Mouse (Mus musculus): ENCODE data around the gene Trit1. TPM values are rescaled to one million over a fixed set of nuclear protein-coding genes. Genes with fewer than 3 reads are reported as not detected.
A peak's percentile ranks its signal among the peaks of the same experiment; 100 is the strongest.
"Not testable (repeated sequence)": the region's sequence is repeated elsewhere in the genome, so short reads cannot be mapped to it uniquely, and the experiment has no call there.

The Trit1 gene
- total RNA-seq, 2 experiments from 2014 or later: 10.7 to 21.0 TPM

GRCm38 (mm10) chr4:122996618-122997381, 19.6 kb upstream of the Trit1 start:
- peak; percentile 57 for ATAC-seq (ENCODE audit: poor library complexity, severe bottlenecking)

DNA sequence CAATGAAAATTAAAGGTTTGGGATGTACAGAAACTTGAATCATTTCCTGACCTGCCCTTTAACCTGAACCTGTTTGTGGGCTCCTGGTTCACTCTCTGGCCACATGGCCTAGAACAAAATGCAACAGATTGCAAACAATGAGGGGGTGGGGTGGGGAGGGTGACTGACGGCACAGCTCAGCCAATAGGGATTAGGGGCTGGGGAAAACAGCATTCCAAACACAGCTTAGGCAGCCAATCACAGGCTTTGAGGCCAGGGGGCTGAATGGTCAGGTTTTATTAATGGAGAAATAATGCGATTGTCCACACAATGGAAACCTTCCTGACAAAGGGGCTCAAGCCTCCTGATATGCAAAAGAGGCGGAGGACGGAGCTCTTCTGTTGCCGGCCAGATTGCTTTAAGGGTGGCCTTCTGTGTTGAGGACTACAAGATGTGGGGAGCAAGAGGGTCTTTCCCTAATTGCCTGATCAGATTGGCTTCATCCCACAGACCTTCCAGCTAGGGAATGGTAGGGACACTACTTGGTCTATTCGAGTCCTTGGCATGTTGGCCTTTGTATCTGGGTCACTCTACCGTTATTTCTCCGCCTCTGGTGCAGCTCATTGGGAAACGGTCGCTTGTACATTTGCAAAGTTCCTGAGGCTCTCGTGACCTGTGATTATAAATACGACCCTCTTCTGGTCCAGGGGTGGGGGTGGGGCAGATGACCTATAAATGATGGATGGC, 17.7 kb upstream of the Trit1 start:
- ATAC-seq (ENCODE audit: poor library complexity, severe bottlenecking): no peak

- no peak for ATAC-seq (ENCODE audit: poor library complexity, severe bottlenecking)
These were observed 17.1 kb upstream of the Trit1 start for GRCm38 (mm10) chr4:122999263-122999691.

- no peak for ATAC-seq (ENCODE audit: poor library complexity, severe bottlenecking)
These were observed 16.3 kb upstream of the Trit1 start for GRCm38 (mm10) chr4:123000130-123000529.

- no peak for ATAC-seq (ENCODE audit: poor library complexity, severe bottlenecking)
These were observed 15.6 kb upstream of the Trit1 start for GRCm38 (mm10) chr4:123000617-123001342.

GRCm38 (mm10) chr4:123005054-123005966, 11.1 kb upstream of the Trit1 start:
- no peak for ATAC-seq (ENCODE audit: poor library complexity, severe bottlenecking)

DNA sequence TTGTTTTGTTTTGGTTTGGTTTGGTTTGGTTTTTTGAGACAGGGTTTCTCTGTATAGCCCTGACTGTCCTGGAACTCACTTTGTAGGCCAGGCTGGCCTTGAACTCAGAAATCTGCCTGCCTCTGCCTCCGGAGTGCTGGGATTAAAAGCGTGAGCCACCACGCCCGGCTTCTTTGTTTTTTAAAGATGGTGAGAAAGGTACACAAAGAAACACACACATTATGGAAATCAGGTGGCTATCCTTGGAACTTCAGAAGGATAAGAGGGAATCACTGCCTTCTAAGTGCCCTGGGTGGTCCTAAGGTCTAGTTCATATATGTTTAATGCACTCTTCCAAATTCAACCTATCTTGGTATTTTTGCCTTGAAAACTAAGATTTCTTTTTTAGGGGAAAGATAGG, 3.9 kb upstream of the Trit1 start:
- ATAC-seq (ENCODE audit: poor library complexity, severe bottlenecking): not testable (repeated sequence)

DNA sequence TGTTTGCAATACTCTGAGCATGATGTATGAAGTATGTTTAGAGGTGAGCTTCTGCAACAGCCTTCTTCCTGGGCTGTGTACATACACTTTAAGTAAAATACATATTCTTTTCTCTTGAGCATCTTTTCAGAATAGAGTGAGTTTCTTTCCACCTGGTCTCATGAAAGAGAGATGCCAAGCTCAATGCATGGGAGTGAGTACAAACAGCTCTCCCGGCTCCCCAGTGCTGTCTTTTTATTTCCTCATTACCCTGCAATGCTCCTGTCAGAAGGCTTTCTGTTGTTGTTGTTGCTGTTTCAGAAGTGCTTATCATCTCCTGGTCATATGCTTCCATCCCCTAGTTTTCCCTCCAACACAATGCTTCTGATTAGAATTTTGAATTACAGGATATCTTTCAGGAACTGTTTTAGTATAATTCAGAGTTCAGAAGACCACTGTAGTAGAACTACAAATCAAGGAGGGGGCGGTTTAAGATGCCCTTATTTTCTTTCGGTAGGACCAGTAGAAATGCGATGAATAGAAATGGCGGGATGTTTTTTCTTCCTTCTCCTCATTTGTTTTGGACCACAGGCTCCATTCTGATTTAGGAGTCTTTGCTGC, 3.0 kb upstream of the Trit1 start:
- no peak for ATAC-seq (ENCODE audit: poor library complexity, severe bottlenecking)

DNA sequence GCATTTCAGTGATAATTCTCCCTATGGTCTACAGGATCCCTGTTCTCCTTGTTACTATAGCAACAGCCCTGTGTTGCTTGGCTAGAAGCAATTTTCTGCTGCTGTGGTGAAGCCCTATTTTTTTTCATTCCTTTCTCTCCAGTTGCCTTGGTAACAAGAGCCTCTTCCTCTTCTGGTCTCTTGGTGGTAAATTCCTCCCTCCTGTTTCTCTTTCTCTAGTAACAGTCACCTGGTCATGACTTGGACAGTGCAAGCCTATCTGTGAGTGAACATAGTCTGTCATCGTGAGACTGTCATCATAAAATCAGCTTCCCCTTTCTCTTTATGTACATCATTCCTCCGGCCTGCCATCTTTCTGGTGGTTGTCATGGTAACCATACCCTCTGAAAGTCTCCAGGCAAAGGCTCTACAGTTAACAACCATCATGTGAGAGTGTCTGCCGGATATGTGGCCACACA, 2.4 kb upstream of the Trit1 start:
- peak; percentile 53 for ATAC-seq (ENCODE audit: poor library complexity, severe bottlenecking)

DNA sequence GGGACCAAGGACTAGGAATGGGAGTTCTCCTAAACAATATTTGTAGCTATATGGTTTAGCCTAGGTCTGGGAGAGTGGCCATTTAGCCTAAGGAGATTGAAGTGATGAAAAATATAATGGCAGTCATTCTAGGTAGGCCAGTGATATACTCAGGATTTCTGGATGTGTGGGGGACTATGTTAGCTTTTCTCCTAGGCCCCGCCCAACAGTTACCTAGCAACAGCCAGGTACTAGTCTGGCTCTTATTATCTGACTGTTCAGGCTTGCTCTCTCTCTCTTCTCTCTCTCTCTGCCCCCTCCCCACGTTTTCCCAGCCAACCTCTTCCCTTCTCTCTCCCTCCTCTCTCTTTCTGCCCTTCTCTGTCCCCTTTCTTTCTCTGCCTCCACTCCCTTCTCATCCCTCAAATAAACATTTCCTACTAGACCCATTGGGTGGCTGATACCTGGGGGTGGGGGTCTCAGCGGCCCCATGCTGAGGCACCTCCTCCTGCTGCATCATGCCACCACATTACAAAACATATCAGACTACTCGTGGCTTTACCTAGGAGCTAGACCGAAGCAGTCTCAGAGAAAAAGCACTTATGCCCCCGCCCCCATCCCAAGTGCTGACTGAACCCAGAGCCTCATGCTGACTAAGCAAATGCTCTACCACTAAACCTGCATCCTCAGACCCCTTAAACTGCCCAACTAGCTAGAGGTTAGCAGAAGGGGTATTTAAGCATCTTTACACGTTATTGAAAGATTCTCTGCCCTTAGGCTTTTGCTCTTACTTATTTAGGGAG, 1.7 kb upstream of the Trit1 start:
- ATAC-seq (ENCODE audit: poor library complexity, severe bottlenecking): no peak

DNA sequence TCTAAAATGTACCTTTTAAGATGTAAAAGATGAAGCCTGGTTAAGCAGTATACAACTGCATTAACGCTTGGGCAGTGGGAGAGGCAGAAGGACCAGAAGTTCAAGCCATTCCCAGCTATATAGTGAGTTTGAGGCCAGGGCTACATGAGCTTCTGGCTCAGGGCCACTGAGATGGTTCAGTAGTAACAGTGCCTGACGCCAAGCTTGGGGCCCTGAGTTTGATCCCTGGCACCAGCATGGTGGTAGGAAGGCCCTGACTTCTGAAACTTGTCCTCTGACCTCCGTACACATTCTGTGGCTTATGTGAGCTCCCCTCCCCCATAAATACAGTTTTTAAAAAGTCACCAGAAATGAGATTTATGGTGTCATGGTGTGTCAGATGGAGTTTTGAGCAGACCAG, 5.2 kb downstream of the Trit1 start:
- no peak for ATAC-seq (ENCODE audit: poor library complexity, severe bottlenecking)

DNA sequence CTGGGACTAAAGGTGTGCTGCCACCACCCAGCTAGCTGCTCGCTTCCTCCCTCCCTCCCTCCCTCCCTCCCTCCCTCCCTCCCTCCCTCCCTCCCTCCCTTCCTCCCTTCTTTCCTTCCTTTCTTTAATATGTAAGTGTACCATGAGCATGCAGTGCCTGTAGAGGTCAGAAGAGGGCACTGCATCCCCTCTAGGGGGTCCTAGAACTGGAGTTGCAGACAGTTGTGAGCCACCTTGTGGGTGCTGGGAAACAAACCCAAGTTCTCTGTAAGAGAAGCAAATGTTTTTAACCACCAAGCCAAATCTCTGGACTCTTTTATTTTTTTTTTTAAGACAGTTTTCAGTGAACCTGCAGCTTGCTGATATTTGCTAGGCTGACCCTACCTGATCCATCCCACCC, 6.5 kb downstream of the Trit1 start:
- no peak for ATAC-seq (ENCODE audit: poor library complexity, severe bottlenecking)

- no peak for ATAC-seq (ENCODE audit: poor library complexity, severe bottlenecking)
These were observed 9.0 kb downstream of the Trit1 start for GRCm38 (mm10) chr4:123025418-123025817.

GRCm38 (mm10) chr4:123026161-123026560, 9.8 kb downstream of the Trit1 start:
- peak; percentile 96 for ATAC-seq (ENCODE audit: poor library complexity, severe bottlenecking)

GRCm38 (mm10) chr4:123026597-123026996, 10.2 kb downstream of the Trit1 start:
- ATAC-seq (ENCODE audit: poor library complexity, severe bottlenecking): peak; percentile 77

- ATAC-seq (ENCODE audit: poor library complexity, severe bottlenecking): no peak
These were observed 18.4 kb downstream of the Trit1 start for GRCm38 (mm10) chr4:123034841-123035240.

DNA sequence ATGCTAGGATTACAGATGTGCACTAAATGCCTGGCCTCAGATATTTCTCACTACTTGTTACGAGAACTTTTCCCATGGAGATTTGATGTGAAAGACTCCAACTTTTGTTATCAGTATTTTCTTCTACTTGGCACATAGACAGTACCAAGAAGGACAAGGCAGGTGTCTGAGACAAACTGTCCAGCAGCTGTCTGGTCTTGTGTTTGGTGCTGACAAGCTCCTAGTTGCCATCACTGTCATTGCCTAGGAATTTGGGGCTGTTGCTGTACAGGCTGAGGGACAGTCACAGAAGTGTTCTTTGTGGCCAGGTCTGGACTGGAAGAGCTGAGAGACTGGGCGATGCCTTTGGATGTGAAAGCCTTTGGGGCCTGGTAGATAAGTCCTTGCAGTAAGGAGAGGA, 19.2 kb downstream of the Trit1 start:
- no peak for ATAC-seq (ENCODE audit: poor library complexity, severe bottlenecking)

DNA sequence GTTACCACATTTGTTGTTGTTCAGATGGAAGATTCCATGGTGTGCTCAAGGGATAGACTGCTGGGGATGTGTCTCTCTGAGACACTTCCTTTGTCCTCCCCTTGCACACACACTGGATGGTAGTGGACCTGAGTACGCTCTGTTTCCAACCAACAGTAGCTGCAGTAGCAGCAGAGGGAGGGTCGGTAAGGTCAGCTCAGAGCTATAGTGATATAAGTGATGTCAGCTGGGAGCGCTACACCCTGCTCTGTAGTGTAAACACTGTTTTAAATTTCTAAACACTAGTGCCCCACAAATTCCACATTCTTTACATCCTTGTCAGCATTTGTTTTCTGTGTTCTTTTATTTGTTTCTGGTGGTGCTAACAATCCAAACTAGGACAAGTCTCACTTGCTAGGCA, 20.3 kb downstream of the Trit1 start:
- no peak for ATAC-seq (ENCODE audit: poor library complexity, severe bottlenecking)

GRCm38 (mm10) chr4:123041131-123041530, 24.7 kb downstream of the Trit1 start:
- no peak for ATAC-seq (ENCODE audit: poor library complexity, severe bottlenecking)

Data from megakaryocyte, adult 5-6 weeks (primary cell).